Mouse (Mus musculus) T-cell, adult 2 months (primary cell): ENCODE data around the gene Ccdc137.
"Not testable (repeated sequence)": the region's sequence is repeated elsewhere in the genome, so short reads cannot be mapped to it uniquely, and the experiment has no call there.

Experiments used
- DNase-seq: peaks from one replicate; pipeline ENCODE4 v3.0.0; 2022; ENCODE audit warnings: low spot score

Gene Ccdc137

GRCm38 (mm10) chr11:120457772-120458751 is at the start of gene Ccdc137, which contains the start of gene Oxld1:
Gene Ccdc137 (plus strand): TSS chr11:120458115.
Gene Oxld1 (minus strand): TSS chr11:120458068.
- peak; percentile 71 for DNase-seq

DNA sequence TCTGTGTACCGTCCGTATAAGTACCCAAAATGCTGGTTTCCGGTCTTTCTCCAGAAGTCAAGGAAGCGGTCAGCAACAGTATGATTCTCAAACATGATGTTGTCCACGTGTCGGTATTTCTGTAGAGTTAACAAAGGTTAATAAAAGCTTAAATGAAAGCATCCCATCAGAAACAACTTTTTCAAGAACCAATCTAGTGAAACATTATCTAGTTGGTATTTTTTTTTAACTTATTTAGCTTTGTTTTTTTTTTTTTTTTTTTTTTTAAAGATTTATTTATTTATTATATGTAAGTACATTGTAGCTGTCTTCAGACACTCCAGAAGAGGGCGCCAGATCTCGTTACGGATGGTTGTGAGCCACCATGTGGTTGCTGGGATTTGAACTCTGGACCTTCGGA is 44.3 kb upstream of the Ccdc137 start:
- not testable (repeated sequence) for DNase-seq

GRCm38 (mm10) chr11:120417852-120418251 is 40.1 kb upstream of the Ccdc137 start:
- DNase-seq: no peak

GRCm38 (mm10) chr11:120418592-120418991 is 39.3 kb upstream of the Ccdc137 start:
- no peak for DNase-seq

GRCm38 (mm10) chr11:120422651-120423568 is 35.0 kb upstream of the Ccdc137 start:
- DNase-seq: no peak

DNA sequence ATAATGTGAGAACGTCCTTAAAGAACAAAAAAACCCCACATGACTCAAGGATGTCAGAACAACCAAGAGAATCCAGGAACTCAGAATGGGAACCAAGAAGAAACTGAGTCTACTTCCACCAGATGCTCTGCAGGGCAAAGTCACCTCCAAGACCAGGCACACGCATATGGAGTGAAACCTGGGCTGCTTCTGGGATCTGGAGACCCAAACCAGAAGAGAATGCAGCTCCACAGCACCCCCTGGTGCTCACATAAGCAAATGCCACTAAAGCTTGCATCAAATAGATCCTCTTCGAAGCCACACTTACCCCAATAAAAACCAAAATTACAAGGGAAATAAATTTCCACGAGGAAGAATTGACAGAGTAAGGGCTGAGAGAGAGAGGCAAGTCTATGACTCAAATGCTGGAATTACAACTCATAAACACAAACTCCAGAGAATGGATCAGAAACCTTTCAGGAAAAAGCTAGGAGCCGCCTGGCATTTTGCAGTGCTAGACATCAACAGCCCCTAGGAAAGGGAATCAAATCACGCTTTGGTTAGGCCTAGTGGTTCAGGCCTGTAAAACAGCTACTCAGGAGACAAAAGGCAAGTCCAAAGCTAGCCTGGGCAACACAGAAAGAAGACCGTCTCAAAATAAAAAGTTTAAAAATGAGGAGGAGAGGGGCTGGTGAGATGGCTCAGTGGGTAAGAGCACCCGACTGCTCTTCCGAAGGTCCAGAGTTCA is 34.2 kb upstream of the Ccdc137 start:
- DNase-seq: peak; percentile 46

DNA sequence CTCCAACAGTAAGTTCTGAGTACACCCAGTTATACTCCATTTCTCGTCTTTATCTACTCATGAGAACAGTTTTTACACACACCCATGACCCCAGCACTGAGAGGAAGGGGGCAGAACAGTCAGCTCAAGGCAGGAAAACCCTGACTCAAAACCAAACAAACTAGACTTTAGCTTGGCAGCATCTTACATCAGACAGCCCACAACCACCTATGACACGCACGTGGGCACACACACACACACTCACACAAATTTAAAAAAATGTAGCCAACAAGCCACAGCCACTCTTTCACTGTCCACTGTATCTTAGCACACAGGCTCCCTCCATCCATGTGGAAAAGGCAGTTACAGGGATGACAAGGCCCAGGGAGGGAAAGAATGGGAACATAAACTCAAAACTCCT is 31.2 kb upstream of the Ccdc137 start:
- no peak for DNase-seq

DNA sequence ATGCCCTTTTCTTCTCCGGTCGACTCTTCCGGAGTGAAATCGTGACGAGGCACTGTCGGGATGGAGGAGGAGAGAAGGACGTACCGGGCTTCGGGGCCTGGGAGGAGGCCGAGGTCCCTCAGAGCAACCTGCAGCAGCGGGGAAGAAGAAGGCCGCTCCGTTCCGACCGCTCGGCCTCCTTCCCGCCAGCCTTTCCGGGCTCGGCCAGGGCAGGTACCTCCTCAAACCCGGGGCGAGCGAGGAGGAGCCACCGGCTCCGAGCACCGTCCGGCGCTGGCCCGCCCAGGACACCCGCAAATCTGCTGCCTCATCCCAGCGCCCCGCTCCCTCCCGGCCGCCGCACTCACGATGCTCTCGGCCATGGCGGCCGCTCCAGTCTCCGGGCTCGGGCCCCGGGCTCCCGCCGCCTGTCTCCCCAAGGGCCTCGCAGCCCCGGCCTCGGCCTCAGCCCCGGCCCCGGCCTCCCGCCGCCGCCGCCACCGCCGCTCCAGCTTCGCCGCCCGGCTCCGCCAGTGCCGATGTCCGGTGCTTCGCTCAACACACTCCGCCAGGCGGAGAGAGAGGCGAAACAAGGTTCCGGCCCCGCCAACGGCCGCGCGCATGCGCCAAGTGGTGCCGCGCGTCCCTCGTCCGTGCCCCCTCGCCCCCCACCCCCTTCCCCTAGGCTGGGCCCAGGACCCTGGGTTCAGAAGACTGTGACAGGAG is 20.6 kb upstream of the Ccdc137 start, which contains the start of gene Nploc4:
Gene Nploc4 (minus strand): TSS at position 557 of the 705 bp plus-strand sequence.
- peak; percentile 82 for DNase-seq

GRCm38 (mm10) chr11:120437857-120438385 is 20.0 kb upstream of the Ccdc137 start:
- DNase-seq: no peak

DNA sequence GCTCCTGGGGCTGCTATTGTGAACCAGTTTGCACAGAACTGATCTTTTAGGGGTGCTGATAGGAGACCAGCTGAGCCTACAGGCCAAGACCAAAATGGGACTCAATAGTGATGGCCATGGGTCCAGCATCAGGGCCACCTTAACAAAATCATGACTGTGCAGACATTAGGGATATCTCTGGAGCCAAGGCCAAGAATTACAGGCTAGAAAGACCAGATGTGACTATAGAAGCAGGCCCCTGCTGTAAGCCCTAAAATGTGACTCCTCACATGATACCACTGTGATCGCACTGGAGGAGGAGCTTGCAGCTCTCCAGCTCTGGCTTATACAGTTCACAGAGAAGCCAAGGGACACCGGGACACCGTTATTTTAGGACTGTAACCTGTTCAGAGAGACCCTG is 15.6 kb upstream of the Ccdc137 start, which contains the start of gene Tspan10:
Gene Tspan10 (plus strand): TSS at position 301 of the 400 bp plus-strand sequence.
- DNase-seq: no peak

DNA sequence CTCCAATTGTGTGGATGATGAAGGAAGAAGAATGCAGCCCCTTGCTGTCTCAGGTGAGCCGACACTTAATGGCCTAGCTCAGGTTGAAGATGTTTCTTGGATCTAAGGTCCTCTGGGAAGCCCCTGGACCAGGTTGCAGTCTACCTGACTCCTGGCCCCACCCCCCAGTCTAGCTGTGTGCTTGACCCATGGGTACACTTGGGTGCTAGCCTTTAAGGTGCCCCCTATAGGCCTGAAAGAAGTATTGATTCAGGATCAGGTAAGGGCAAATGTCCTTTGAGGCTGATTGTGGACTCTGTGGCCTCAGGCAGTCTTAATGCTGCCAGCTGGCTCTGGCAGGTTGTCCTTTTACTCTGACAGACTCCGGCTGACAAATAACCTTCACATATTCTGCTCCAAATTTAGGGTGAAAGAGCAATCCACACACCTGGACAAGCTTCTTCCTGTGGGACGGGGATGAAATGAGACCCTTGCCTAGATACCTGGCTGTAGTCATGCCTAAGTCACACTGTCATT is 15.1 kb upstream of the Ccdc137 start:
- DNase-seq: no peak

DNA sequence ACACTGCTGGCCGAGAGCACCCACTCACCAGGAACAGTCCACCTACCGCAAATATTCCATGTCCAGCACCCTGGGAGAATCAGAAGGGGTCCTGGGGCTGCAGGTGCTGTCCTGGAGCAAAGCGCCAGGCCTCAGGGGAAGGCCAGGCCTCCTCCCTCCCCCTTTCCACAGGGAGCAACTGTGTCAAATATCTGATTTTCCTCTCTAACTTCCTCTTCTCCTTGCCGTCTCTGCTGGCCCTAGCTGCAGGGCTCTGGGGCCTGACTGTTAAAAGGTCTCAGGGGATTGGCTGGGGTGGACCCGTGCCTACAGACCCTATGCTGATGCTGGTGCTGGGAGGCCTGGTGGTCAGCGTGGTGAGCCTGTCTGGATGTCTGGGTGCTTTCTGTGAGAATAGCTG is 13.8 kb upstream of the Ccdc137 start:
- no peak for DNase-seq

- DNase-seq: no peak
Observed at GRCm38 (mm10) chr11:120445475-120445874, 12.4 kb upstream of the Ccdc137 start.

DNA sequence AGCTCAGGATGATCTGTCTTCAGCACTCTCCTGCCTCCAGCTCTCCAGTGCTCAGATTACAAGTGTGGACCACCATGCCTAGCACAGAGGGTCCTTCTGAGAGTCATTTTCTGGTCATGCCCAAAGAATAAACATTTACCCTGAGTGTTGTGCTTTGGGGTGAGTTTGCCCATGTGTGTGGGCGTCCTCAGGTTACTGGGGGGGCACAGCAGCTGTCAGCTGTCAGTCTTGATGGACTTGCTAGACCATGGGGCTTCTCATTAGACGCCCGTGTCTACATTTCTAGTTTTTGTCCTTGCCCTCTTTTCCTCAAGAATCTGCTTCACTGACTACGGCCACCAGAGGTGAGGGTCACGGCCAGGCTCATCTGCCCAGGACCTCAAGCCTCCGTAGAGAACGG is 10.7 kb upstream of the Ccdc137 start:
- DNase-seq: no peak

DNA sequence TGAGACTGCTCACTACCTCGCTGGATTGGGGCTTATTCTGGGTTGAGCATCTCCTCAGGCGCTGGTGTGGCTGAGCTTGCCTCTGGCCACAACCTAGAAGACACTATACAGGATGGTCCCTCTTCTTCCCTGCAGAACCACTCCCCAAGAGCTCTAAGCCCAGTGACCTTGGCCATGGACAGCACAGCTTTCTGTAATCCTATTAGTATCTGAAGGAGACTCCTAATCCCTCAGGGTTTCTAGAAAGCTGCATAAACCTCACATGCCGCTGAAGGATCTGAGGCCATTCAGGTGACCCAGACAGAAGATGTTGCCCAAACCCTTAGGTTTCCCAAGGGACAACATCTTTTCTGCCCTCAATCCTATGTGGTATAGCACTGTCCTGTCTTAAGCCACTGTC is 5.7 kb upstream of the Ccdc137 start:
- DNase-seq: no peak

GRCm38 (mm10) chr11:120453306-120453705 is 4.6 kb upstream of the Ccdc137 start, which contains the start of gene Pde6g:
Gene Pde6g (minus strand): TSS chr11:120453500.
- no peak for DNase-seq

GRCm38 (mm10) chr11:120454965-120455364 is 3.0 kb upstream of the Ccdc137 start:
- DNase-seq: no peak

DNA sequence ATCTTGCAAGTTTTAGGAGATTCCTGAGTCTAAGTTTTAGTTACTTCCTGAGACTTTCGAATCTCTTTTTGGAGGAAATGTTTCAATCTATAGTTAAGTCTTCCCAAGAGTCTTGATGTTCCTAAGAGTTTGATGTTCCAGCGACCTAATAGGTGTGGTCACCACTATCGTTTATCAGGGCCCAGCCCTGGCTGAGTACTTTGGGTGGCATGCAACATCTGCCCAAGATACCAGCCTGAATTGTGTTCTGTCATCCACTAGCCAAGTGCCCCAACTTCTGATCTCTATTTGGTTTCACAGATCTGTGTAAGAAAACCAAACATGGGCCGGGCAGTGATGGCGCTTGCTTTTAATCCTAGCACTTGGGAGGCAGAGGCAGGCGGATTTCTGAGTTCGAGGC is 2.5 kb upstream of the Ccdc137 start:
- no peak for DNase-seq

DNA sequence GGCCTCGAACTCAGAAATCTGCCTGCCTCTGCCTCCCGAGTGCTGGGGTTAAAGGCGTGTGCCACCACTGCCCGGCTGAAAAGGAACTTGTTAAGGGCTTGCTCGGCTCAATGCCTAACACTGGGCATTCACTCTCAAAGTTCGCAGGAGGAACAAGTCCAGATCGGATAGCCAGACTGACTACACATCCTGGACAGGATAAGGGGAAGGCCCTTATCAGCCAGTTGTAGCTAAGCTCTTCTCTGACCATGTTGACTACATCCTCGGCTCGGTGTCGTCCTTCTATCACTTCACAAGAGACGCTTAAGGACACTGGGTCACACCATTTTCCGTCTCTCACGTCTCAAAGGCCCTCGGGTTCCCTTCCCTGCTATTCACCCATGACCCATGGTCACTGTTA is 545 bp upstream of the Ccdc137 start:
- DNase-seq: no peak

DNA sequence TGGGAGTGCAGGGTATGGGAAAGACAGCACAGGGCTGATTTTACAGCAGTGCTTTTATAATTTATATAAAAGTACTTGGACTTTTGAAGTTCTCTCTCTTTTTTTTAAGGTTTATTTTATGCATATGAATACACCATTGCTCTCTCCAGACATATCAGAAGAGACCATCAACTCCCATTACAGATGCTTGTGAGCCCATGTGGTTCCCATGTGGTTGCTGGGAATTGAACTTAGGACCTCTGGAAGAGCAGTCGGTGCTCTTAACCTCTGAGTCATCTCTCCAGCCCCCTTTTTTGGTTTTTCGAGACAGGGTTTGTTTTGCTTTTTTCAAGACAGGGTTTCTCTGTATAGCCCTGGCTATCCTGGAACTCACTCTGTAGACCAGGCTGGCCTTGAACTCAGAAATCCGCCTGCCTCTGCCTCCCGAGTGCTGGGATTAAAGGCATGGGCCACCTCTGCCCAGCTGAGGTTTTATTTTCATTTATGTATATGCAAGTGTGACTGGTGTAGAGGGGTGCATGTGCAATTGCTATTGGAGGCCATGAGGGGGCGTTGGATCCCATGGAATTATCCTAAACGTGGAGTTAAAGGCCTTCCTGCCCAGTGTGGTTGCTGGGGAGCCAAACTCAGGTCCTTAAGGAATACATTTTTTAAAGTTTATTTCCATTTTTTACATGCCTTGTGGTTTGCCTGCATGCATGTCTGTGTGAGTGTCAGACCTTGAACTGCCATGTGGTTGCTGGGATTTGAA is 1.1 kb downstream of the Ccdc137 start:
- DNase-seq: no peak
